Mouse (Mus musculus): Measurements from ENCODE around the gene Asb11.

Asb11 gene

DNA sequence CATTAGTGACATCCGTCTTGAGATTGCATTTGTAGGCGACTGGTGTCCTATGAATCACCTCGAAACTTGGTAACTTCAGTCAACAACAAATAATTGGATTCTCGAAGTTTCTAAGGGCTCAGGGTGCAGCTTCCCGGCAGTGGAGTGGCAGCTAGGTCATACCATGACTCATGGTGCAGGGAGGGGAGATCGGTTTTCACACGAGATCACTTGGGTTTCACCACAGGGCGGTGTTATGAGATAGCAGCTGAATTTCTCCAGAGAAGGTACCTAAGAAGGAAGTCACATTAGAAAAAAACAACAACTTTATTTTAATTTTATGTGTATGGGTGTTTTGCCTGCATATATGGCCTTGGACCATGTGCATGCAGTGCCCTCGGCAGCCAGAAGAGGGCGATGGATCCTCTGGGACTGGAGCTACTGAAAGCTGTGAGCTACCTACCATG, 9.3 kb downstream of the Asb11 start:
- DNase-seq, result peak; percentile 37

GRCm38 (mm10) chrX:164446835-164447681, 10.3 kb downstream of the Asb11 start:
- DNase-seq, result no peak

GRCm38 (mm10) chrX:164447682-164448071, 10.9 kb downstream of the Asb11 start:
- peak; percentile 9 for DNase-seq

- peak; percentile 8 for DNase-seq
These were observed 12.4 kb downstream of the Asb11 start for GRCm38 (mm10) chrX:164449201-164449600.

GRCm38 (mm10) chrX:164459205-164459878, 22.5 kb downstream of the Asb11 start:
- no peak for DNase-seq

DNA sequence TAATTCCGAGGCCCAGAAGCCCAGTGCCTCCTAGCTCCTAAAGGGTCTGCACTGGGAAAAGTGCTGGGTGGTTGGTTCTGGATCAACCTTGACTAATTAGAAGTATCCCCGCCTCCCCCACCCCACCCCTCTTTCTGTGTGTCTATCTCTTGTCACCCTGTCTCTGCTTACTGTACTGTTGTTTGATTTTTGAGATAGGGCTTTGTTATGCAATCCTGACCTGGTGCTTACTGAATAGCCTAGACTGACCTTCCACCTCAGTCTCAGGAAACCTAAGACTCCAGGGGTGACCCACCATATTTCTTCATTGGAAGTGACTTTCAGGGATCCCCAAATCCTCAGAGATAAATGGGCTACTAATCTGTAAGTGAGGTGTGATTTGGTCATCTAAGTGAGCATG, 65.5 kb downstream of the Asb11 start:
- no peak for DNase-seq

- DNase-seq, result no peak
These were observed 69.1 kb downstream of the Asb11 start, which contains the start of gene Asb9 for GRCm38 (mm10) chrX:164505709-164506498. Gene Asb9, plus strand, starts transcription at chrX:164506327.

DNA sequence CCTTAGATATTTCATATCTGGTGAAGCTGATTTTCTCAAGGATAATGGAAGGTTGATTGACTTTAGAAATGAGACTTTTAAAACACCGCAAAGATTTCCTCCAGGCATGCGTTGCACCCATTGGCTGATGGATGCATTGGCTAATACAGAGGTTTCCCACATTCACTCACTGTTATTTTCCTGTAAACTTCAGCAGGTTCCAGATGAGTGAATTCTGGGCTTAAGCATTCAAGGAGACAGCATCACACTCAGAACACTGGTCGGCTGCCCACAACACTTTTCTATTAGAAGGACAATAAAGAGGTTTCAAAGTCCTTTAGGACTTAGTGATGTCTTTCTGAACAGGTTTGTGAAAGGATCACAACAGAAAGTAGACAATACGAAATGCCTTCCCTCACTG, 70.3 kb downstream of the Asb11 start:
- DNase-seq, result no peak

GRCm38 (mm10) chrX:164508728-164509127, 71.9 kb downstream of the Asb11 start:
- no peak for DNase-seq
